Mouse (Mus musculus) kidney, adult 2 months (tissue): ENCODE measurements around the gene Zfp646.

ENCODE experiments used
- CTCF ChIP-seq: fragments of 200-500 bp; conservative IDR thresholded peaks from 2 replicates; pipeline ENCODE4 v1.5.1; 2011; ENCODE audit warnings: low read depth, mild to moderate bottlenecking, control low read depth, low read length, moderate library complexity, mixed read lengths; ENCODE audit not compliant: insufficient read depth, insufficient read length
- POLR2A ChIP-seq: fragments of 200-500 bp; IDR thresholded peaks from one replicate; pipeline ENCODE4 v1.6.1; 2011; ENCODE audit warnings: low read depth, low read length, control low read depth

GRCm38 (mm10) chr7:127887781-127888180 is 11.8 kb downstream of the Zfp646 start:
- no peak for TF ChIP-seq POLR2A
- no peak for TF ChIP-seq CTCF
